Mouse (Mus musculus) right cerebral cortex, postnatal 10 days (tissue): ENCODE measurements around the gene Megf6.

Experiments used
- DNase-seq, 2 experiments: peaks; one replicate each; pipeline ENCODE4 v3.0.0; 2021; ENCODE audit warnings: low spot score in 2 of 2

Megf6 gene

DNA sequence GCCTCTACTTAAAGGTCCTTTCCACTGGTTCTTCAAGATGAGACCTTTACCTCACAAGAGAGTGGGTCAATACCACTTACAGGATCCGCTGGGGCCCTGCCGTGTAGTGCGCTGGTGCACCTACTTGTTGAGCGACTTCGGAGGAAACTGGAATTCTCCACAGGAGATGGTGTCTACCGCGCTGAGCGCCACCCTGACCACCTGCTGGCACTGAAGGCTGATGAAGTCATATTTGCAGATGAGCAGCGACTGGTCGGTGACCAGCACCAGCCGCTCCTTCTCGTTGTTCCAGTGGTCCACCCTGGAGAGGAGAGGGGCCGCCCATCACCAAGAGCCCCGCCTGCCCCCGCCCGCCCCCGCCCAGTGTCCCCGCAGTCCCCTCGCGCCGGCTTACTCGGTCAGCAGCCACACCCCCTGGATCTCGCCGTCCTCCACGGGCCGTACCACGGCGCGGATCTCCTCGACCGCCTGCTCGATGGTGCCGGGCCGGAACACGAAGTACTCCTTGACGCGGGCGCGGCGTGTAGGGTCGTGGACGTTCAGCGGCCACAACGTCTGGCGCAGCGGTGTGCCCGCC is 10.5 kb upstream of the Megf6 start:
- DNase-seq: peak; percentile 53 to 63

- DNase-seq: peak; percentile 98 to 99
Observed at GRCm38 (mm10) chr4:154160538-154161390, 9.8 kb upstream of the Megf6 start, which contains the start of gene Tprgl. Tprgl (minus strand) TSS chr4:154160666.

GRCm38 (mm10) chr4:154163296-154163695 is 7.2 kb upstream of the Megf6 start:
- peak; percentile 65 to 77 for DNase-seq

DNA sequence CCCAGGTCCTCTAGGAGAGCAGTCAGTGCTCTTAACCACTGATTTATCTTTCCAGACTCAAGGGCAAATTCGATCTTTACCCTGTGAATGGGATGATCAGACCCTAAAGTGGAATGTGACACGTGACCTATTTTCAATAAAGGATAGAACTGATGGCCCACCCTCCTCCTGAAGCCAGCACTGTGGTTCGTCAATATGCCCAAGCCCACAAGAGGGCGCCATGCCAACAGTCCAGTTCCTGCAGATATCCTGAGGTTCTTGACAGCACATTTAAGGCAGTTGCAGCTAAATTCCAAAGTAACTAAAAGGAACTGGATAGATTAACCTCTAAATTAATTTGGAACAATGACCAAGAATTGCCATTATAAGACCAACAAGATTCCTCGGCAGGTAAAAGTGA is 3.5 kb upstream of the Megf6 start:
- peak in 1 of 2 experiments; percentile 75 for DNase-seq

DNA sequence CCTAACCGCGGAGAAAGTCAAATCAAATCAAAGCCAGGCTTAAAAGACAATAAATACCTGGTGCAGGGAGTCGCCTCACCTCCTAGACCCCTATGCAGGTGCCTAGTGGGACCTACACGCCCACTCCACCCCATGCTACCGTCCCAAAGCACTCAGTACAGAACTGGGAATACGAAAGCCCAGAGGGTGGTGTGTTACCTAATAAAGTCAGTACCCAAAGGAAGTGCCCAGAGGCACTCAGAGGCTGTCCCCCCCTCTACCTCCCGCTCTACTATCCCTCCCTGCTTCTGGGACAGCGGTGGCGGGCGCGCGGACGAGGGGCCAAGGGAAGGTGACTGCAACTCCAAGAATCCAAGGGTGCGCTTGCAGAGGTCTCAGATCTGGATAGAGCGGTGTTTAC is 509 bp upstream of the Megf6 start:
- DNase-seq: no peak

- DNase-seq: no peak
Observed at GRCm38 (mm10) chr4:154171151-154171930, 811 bp downstream of the Megf6 start.

DNA sequence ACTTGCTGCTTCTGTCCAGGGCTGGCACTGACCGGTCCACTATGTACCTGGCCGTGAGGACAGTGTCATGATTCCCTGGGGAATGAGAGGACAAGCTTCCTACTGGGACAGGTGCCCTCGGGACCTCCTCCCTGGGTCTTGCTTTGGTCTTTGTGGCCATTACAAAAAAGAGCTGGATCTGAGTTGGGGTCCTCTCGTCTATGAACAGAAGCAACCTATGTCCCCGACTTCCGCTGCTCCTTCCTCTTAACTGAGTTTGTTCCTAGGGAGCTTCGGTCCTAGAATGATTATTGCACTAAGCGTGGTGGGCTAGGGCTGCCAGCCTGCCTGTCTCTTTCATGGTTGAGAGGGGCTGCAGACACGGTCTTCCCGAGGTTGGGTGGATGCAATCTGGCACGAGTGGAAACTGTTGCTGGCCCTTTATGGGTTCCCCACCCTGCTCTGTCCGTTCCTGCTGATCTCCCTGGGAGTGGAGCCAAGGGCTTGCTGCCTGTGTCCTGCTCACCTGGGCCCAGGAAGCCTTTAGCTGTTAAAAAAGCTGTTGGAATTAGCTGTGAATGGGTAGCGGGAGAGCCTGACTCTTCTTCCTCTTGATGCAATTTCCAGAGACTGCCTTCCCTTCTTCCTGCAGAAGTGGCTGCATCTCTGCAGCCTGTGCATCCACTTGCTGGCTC is 1.5 kb downstream of the Megf6 start:
- no peak for DNase-seq

DNA sequence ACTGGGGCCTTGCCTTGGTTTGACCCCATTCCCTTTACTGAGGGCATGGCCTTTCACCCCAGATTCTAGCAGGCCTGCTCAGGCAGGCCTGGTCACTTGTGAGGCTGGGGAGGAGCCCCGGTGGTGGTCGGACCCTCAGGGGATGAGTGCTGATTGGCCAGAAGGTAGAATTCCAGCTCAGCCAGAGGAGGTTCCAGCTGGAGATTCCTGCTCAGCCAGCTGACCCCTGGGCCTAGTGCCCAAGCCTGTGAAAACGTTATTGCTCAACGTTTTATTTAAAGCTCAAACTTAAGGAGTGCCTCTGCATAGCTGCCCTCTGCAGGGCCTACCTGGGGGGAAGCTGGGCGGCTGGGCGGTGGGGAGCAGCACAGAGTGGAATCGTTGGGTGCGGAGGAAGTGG is 6.7 kb downstream of the Megf6 start:
- DNase-seq: no peak

DNA sequence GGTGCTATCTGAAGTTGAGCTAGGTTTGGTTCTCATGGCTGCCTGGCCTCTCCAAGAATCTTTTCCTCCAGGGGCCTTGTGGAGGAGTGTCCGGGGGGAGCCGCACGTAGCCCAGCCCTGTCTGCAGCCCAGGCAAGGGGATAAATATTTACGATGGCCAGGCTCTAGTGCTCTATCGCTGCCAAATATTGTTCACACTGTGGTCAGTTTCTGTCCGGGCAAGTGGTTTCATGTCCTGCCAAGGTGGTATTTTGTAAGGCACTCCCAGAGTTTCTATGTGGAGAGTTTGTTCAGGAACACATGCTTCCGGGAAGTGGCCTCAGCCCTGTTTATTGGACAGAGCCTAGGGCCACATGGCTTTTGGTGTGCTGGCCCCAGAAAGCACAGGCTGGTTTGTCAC is 10.5 kb downstream of the Megf6 start:
- no peak for DNase-seq

GRCm38 (mm10) chr4:154183566-154183965 is 13.0 kb downstream of the Megf6 start:
- DNase-seq: no peak

DNA sequence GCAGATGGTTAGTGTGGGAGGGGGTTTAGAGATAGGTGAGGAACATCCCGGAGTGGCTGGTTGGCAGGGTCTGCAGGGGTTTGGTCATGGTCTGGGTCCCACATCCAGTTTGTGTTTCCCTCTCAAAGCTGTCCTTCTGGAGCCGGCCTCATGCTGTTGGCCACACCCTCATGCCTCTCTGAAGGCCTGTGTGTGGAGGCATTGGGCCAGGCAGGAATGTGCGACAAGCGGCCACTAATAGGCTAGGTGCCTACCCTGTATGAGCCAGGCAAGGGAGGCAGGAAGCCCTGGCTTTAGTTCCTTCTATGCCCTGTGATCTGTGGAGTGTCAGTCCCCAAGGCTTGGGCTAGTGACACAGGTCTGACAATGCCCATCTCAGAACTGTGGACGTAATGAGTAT is 14.5 kb downstream of the Megf6 start:
- no peak for DNase-seq

GRCm38 (mm10) chr4:154186002-154186537 is 15.5 kb downstream of the Megf6 start:
- DNase-seq: no peak

- DNase-seq: no peak
Observed at GRCm38 (mm10) chr4:154188948-154189347, 18.4 kb downstream of the Megf6 start.

DNA sequence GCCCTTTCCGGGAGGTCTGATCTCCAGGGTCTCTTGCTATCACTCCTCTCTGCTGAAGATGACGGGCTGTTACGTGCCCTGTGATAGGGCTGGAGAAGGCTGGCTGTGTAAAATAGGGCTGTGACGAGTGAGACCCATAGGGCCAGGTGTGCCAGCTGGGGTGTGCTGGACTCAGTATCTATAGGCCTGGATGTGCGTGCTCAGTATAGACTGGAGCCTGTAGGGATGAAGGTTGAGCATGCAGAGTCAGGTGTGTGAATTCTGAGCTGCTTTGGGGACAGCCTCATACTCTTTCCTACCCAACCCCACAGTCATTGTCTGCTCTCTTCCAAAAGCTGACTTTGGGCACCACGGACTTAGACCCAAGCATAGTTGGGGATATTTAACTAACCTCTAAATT is 27.4 kb downstream of the Megf6 start:
- no peak for DNase-seq

DNA sequence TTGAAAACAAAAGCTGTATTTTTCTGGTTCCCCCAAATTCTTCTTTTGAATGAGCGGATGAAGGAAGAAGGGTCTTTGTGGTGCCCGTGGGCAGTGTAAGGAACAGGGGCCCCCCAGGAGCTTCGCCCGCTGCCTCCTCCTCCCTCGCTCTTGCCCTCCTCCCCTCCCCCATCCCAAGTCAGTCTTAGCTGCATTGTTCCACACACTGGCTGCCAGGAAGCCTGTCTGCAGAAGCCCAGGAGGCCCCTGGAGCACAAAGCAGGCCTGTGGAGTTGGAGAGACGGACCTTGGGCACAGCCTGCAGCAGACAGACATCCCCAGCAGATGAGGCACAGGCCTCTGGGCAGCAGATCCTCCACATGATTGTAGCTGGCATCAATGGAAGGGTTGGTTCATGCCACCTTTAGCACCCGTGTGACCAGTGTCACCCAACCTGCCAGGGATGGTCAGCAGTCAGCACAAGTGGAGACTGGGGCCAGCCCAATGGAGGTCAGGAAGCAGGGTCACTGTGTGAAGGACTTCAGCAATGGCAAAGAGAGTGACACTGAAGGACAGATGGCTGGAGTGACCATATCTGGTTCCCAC is 27.9 kb downstream of the Megf6 start:
- DNase-seq: no peak

- no peak for DNase-seq
Observed at GRCm38 (mm10) chr4:154201511-154201910, 31.0 kb downstream of the Megf6 start.

- DNase-seq: no peak
Observed at GRCm38 (mm10) chr4:154204532-154204931, 34.0 kb downstream of the Megf6 start.

DNA sequence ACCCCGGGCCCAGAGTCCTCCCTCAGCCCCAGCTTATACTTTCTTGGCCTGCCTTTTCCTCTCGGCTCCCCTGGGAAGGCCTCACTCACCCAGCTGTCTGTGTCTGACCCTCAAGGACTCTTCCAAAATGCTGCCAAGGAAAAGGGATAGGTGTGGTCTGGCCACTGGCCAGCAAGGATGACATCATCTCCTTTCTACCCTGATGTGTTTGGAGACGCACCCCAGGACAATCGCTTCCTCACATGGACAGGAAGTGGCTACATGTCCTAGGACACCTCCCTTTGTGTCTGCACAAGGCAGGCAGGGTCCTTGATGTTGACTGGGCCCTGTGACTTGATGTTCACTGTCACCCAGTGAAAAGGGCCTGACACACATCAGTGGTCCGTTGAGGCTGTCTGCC is 34.9 kb downstream of the Megf6 start:
- no peak for DNase-seq

DNA sequence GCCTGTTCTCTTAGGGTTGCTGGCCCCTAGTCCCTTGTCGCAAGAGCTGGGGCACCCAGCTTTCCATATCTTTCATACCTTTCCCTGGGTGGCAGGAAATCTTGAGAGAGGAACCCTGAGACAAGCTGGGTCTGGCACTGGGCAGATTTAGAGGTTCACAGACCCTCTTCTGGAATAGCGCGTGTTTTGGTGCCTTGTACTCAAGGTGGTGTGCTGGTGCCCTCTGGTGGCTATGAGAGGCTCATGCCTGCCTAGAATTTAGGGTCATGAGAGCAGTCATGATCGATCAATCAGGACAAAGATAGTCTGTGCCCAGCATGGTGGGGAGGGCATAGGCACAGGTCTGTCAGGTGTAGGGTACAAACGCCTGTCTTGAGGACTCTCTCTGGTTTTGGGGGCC is 36.7 kb downstream of the Megf6 start:
- peak; percentile 57 to 75 for DNase-seq

DNA sequence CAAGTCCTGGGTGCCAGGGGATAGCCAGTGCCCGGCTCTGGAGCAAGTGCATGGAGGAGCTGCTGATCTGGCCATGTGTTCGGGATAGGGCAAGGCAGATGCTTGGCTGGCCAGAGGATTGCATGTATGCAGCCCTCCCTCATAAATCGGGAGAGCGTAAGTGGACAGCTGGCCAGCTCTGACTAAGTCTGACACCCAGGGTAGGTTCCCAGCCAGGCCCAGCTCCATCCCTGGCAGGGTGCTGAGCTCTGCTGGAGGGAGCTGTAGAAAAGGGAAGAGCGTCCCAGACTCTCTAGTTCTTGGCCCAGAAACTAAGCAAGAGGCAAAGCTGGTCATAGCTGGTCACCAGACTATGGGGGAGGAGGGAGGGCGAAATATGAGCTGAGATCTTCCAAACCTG is 38.5 kb downstream of the Megf6 start:
- no peak for DNase-seq

DNA sequence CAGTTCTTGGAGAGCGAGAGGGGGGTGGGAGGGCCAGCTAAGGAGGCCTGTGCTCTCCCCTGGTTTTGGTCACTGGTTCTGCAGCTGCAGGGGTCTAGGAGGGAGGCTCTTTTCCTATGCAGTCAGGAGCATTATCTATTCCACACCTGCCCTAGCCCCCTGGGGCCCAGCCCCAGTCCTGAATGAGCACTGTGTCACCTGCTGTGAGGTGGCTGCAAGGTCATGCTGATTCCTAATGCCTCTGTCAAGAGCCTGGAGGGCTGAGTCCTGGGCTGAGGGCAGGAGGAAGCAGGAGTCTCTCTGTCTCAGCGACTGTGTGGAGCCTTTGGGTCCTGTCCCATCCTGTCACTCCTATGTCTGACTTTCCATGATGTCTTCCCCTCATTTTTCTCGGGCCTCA is 39.3 kb downstream of the Megf6 start:
- no peak for DNase-seq
